Mouse (Mus musculus): Measurements from ENCODE around the gene Grik3.

The Grik3 gene

GRCm38 (mm10) chr4:125545768-125546220 is 55.3 kb downstream of the Grik3 start:
- DNase-seq (ENCODE audit: low spot score), result no peak

DNA sequence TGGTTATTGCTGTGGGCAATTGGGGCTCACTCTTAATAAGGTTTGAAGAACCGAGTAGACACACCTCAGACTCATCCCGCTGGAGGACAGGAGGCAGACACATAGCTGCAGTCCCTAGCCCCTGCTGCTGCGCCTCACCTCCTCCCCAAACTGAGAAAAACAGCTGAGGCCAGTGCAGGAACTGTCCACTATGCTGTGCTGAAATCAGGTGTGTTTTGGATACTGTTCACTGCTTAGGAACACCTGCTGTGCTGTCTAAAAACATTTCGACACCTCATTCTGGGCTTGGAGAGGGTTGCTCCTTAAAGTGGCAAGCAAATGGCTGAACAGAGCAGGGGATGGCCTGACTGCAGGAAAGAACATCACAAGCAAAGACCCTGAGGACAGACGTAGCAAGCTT is 57.7 kb downstream of the Grik3 start:
- no peak for DNase-seq (ENCODE audit: low spot score)

GRCm38 (mm10) chr4:125553754-125554153 is 63.3 kb downstream of the Grik3 start:
- no peak for DNase-seq (ENCODE audit: low spot score)

DNA sequence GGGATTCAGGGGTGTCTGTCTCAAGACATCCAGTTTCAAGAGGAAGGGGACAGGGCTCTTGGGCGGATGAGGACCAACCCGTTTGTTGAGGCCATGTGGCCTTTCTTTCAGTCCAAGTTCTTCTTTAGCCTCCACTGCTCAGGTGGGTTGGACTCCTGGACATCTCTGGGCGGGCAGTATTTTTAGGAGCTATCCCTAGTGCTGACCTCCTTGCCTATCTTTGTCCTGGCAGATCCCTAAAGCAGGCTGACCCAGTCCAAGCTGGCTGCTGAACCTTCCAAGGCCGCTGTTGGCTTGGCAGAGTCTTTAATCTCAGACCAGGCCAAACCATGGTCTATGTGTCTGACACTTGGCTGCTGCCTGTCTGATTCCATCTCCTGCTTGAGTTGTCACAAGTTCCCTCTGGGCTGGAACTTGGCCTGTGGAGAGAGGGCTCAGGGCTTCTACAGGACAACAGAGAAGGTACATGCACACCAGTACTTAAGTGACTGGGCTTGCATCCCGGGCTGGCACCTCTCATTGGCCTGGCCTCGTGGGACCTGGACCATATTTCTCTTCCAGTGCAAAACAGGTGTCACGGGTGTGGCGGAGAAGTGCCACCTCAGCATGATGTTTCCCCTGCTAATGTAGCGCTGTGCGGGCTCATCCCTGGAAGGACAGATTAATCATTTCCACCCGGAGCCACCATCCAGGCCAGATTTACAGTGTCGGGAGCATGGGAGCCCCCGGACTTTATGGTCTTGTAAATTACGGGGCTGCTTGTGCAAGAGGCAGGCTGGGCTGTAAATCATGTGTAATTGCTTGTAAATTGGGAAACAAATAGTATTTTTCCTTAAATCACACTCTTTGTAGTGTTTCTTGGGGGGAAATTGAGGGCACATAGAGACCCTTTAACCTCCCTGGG is 66.2 kb downstream of the Grik3 start:
- no peak for DNase-seq (ENCODE audit: low spot score)

- no peak for DNase-seq (ENCODE audit: low spot score)
Observed at GRCm38 (mm10) chr4:125559564-125559963, 69.1 kb downstream of the Grik3 start.

GRCm38 (mm10) chr4:125560806-125561205 is 70.3 kb downstream of the Grik3 start:
- no peak for DNase-seq (ENCODE audit: low spot score)

- no peak for DNase-seq (ENCODE audit: low spot score)
Observed at GRCm38 (mm10) chr4:125563579-125563978, 73.1 kb downstream of the Grik3 start.

- no peak for DNase-seq (ENCODE audit: low spot score)
Observed at GRCm38 (mm10) chr4:125564008-125564710, 73.7 kb downstream of the Grik3 start.

DNA sequence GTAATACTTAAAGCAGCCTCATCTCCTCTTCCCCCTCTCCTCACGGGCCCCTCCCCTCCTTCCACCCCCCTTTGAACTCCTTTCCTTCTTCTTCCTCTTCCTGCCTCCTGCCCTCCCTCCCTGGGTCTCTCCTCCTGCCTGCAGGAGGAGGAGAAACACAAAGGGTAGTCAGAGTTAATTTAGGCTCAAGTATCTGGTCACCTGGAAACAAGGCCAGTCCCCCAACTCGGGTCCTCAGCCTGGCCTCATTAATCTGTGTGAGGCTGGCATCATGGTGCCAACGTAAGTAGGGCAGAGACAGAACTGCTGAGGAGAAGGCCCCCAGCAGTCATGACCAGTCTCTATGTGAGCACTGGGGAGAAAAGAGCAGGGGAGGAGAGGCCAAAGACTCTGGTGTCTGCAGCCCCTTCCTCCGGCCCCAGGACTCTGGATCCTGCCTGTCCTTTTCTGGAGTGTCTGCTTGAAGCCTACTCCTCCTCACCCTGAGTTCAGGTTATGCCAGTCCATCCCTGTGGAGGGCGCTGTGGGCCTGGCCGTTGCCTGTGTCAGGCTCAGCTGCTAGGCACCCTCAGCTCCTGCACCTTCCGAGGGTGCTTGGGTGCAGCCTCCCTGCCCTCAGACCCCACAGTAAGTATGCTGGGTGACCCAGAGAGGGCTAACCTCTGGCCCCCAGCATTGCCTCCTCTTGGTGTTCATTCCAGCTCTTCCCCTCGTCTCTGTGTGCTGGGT is 75.4 kb downstream of the Grik3 start:
- no peak for DNase-seq (ENCODE audit: low spot score)

DNA sequence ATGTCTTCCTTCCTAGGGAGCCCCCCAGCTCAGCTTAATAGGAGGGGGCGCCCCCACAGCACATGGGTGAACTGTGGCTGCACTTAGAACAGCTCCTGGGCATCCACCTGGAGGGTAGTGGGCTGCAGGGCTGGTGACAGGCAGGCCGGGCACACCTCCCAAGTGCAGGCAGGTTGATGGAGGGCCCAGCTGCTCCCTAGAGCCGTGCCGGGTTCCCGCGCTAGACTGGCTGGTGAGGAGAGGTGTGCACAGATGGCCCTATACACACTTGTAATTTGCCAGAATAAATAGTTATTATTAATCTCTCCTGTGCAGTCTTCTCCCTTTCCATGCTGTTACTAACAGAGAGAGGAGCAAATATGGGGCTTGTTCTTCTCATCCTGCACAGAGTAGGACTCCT is 77.7 kb downstream of the Grik3 start:
- no peak for DNase-seq (ENCODE audit: low spot score)

GRCm38 (mm10) chr4:125571651-125572311 is 81.3 kb downstream of the Grik3 start:
- no peak for DNase-seq (ENCODE audit: low spot score)

DNA sequence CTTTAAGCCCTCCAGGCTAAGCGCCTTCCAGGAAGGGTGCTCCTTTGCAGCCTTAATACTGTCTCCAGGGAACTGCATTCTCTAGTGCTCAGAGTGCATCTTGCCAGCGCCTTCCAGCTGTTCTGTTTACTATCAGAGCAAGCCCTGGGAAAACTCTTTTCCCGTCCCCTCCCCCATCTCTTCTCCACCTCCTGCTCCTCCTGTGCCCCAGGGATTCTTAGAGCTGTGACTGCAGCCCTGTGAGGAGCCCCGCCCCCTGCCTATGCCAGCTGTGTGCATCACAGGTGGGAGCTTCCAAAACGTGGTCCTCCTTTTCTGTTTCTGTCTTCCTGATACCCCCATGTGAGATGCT is 81.8 kb downstream of the Grik3 start:
- DNase-seq (ENCODE audit: low spot score), result no peak

DNA sequence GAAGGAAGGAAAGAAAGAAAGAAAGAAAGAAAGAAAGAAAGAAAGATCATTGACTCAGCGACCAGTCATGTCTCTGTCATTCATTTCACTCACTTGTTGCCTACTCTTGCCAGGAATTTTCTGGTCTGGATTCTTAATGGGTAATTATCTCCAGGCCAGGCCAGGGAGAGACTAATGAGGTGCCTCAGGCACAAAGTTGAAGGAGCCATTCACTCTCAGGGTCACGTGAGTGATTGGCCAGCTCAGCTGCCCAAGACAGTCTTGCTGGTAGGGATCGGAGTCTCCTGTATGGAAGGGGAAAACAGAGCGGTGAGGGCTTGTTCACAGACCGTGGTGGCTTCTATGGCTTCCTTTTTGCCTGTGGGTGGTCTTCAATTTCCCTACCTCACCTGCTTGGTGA is 82.5 kb downstream of the Grik3 start:
- no peak for DNase-seq (ENCODE audit: low spot score)

DNA sequence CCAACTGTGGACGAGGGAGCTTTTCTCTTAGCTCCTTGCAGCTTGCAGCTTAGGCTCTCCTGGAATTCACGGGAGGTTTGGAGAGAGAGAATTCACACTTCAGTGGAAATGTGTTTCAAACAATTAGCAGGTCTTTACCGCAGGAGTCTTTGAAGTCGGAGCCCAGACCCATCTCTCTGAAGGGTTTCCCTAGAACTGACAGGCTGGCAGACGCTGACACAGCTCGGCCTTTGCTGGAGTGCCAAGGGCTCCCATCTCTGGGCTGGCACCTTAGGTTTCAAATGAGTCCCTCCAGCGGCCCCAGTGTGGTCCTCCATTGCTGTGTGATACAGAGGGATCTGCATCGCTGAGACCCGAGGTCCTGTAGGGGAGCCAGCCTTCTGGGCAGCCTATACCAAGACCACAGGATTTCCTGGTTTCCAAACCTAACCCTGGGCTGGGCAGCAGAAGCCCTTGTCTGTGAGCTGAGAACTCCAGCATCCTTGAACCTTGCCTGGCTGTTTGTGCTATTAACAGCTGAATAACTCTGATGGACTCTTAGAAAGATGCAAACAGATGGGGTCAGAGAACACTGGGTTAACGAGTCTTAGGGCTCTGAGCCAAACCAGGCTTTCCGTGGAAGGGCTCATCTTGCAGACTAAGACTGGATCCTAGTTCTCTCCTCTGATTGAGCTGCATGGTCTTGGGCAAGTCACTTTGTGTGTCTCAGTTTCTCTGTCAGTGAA is 83.6 kb downstream of the Grik3 start:
- DNase-seq (ENCODE audit: low spot score), result no peak

GRCm38 (mm10) chr4:125580336-125580735 is 89.8 kb downstream of the Grik3 start:
- DNase-seq (ENCODE audit: low spot score), result no peak

- no peak for DNase-seq (ENCODE audit: low spot score)
Observed at GRCm38 (mm10) chr4:125583272-125583671, 92.8 kb downstream of the Grik3 start.

DNA sequence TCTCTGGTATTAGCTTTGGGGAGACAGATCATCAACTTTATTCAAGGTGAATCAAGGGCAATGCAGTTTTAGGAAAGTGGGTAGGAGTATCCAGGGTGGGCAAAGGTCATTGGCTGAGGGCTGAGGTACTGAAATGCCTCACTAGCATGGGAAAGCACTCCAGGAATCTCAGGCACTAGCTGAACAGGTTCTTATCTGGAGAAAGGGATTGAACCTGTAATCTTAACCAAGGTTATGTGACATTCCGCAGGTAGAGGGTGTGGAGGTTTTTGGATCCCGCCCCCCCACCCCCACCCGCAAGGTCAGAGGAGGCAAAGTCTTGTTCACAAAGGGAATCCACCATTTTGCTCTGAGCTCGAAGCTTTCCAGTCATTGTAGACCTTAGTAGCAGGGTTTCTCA is 93.4 kb downstream of the Grik3 start:
- DNase-seq (ENCODE audit: low spot score), result no peak

DNA sequence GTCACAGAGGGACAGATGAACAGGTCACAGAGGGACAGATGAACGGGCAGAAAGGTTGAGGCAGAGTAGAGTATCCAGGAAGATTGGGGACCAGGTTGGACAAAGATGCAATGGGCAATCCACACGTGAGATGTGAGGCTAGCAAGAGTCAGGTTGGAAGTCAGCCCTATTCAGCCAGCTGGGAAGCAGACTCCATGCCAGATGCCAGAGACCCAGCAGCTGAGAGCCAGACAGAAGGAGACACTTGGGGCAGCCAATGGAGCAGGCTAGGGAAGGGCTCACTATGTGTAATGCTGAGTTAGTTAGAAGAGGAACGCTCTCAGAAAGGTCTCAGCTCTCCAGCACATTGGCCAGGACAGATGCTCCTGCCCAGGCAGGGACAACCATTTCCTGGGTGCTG is 94.2 kb downstream of the Grik3 start:
- DNase-seq (ENCODE audit: low spot score), result no peak

DNA sequence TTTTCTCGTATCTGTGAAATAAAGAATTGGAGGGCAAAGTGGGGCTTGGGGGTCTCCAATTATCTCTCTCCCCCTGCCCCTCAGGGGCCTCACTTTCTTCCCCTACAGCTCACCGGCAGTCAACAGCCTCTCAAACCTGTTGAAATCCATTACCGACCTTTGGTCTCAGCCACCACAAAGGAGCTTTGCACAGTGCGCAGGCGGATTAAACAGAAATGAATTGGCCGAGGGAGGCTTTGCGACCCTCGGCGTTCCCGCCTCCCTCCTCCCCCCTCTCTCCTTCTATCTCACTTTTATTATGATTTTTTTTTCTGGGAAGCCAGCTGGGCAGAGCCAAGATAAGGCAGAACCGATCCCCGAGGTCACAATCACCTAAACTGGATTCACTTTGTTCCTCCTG is 97.1 kb downstream of the Grik3 start:
- no peak for DNase-seq (ENCODE audit: low spot score)

DNA sequence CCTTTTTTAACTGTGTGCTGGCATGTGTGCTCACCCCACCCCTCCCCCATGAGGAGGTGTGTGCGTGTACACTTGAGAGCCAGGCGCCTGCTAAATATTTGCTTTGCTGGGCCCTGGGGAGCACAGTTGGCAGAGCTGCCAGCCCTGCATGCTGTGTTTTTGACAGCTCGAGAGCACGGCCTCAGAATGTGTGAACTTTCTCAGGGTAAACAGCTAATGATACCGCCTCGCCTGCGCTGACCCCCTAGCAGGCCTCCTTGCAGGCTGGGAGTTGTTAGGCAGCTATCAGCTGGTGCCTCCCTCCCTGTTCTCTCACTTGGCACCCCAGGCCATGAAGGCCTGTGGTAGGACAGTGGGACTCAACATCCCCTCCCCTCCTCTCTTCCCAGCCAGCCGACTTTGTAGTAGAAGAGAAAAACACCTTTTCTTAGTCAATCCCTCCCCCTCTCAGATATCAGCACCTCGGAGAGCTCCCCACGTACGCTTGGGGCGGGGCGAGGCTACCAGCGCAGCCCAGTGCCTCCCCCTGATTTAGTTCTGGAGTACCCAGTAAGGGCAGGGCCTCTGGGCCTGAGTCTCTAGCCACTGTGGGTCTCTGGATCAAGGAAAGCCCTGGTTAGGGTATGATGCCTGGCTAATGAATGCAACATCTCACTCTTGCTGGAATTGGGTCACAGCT is 99.9 kb downstream of the Grik3 start:
- DNase-seq (ENCODE audit: low spot score), result no peak

DNA sequence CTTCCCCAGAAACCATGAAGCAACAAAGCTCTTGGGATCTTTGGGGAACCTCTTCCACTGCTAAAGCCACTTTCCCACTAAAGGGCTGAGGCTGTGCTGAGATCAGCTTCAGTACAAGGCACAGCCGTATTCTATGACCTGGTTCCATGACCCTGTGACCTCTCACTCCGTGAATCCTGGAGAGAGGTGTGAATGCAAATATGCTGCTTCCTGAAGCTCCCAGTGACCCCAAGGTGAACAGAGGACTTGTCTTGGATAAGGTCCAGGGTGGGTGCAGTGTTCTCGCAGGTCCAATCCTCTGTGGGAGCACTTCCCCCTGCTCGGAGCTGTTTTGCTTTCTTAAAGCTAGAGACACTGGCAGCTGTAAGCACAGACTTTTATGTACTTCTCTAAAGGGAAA is 102.2 kb downstream of the Grik3 start:
- DNase-seq (ENCODE audit: low spot score), result no peak

Measured in T-cell, adult 2 months (primary cell).